Mouse (Mus musculus): ENCODE data around the gene Sema5a.

GRCm38 (mm10) chr15:32543181-32543580 lies 298.6 kb downstream of the Sema5a start:
- TF ChIP-seq CTCF (IDR thresholded peaks at IDR 0.05; ENCODE audit: borderline replicate concordance, control insufficient read depth, extremely low read depth, insufficient read depth, low read length, poor library complexity) (no peak), POLR2A (IDR thresholded peaks at IDR 0.05; ENCODE audit: control insufficient read depth, extremely low read depth, insufficient read depth, low read length, poor library complexity) (no peak)
